Mouse (Mus musculus): ENCODE measurements around the gene Ccr7. TPM values are rescaled to one million over a fixed set of nuclear protein-coding genes. Genes with fewer than 3 reads are reported as not detected.
A peak's percentile ranks its signal among the peaks of the same experiment; 100 is the strongest.

Gene Ccr7
- total and polyA plus RNA-seq, 2 experiments from 2014 or later, result not detected

GRCm38 (mm10) chr11:99131463-99131840, 23.4 kb downstream of the Ccr7 start:
- no peak overlapping the region for H3K27ac ChIP-seq (ENCODE audit: low read depth, low read length)
- no peak for TF ChIP-seq CTCF (IDR thresholded peaks at IDR 0.05)
- WGBS, result 43% methylated on average over 12 of the region's 12 CpGs
- H3K4me3 ChIP-seq (ENCODE audit: low read depth, low read length), result no peak overlapping the region
- H3K4me1 ChIP-seq (ENCODE audit: insufficient read depth, low read length), result peaks cover 7% of the 10 kb centered on the region
- no peaks in the 10 kb centered on the region for H3K9me3 ChIP-seq (ENCODE audit: low read length)
- peak overlapping the region; percentile 37 for H3K4me2 ChIP-seq (ENCODE audit: low read depth, low read length, poor library complexity, severe bottlenecking)
- DNase-seq (ENCODE audit: low spot score) (no peak), ATAC-seq (ENCODE audit: low FRiP score) (no peak)
- no peak overlapping the region for H3K9ac ChIP-seq (replicated peaks; ENCODE audit: low read length, poor library complexity, severe bottlenecking)
- no peaks in the 10 kb centered on the region for H3K27me3 ChIP-seq (ENCODE audit: insufficient read depth, low read length)
- no peaks in the 10 kb centered on the region for H3K36me3 ChIP-seq (ENCODE audit: insufficient read depth, low read length)

- Histone ChIP-seq H3K4me3 (ENCODE audit: low read depth, low read length) (no peak overlapping the region), H3K4me1 (ENCODE audit: insufficient read depth, low read length) (peaks cover 7% of the 10 kb centered on the region), H3K4me2 (ENCODE audit: low read depth, low read length, poor library complexity, severe bottlenecking) (no peak overlapping the region), H3K36me3 (ENCODE audit: insufficient read depth, low read length) (no peaks in the 10 kb centered on the region), H3K9ac (replicated peaks; ENCODE audit: low read length, poor library complexity, severe bottlenecking) (no peak overlapping the region), H3K27ac (ENCODE audit: low read depth, low read length) (no peak overlapping the region), H3K27me3 (ENCODE audit: insufficient read depth, low read length) (no peaks in the 10 kb centered on the region), H3K9me3 (ENCODE audit: low read length) (no peaks in the 10 kb centered on the region)
- WGBS, result 66% methylated on average over 5 of the region's 5 CpGs
- DNase-seq (ENCODE audit: low spot score) (no peak), ATAC-seq (ENCODE audit: low FRiP score) (no peak)
- no peak for TF ChIP-seq CTCF (IDR thresholded peaks at IDR 0.05)
These were observed 24.0 kb downstream of the Ccr7 start for GRCm38 (mm10) chr11:99130736-99131462.

- Histone ChIP-seq H3K9me3 (ENCODE audit: low read length) (no peaks in the 10 kb centered on the region), H3K27ac (ENCODE audit: low read depth, low read length) (no peak overlapping the region), H3K4me3 (ENCODE audit: low read depth, low read length) (no peak overlapping the region), H3K9ac (replicated peaks; ENCODE audit: low read length, poor library complexity, severe bottlenecking) (no peak overlapping the region), H3K27me3 (ENCODE audit: insufficient read depth, low read length) (no peaks in the 10 kb centered on the region), H3K4me1 (ENCODE audit: insufficient read depth, low read length) (peaks cover 7% of the 10 kb centered on the region), H3K36me3 (ENCODE audit: insufficient read depth, low read length) (no peaks in the 10 kb centered on the region), H3K4me2 (ENCODE audit: low read depth, low read length, poor library complexity, severe bottlenecking) (no peak overlapping the region)
- peak; percentile 51 for DNase-seq (ENCODE audit: low spot score)
- no peak for TF ChIP-seq CTCF (IDR thresholded peaks at IDR 0.05)
- ATAC-seq (ENCODE audit: low FRiP score), result no peak
- 35% methylated on average over 2 of the region's 2 CpGs for WGBS
These were observed 25.6 kb downstream of the Ccr7 start for GRCm38 (mm10) chr11:99129287-99129686.

GRCm38 (mm10) chr11:99127785-99128682, 26.8 kb downstream of the Ccr7 start:
- H3K4me1 ChIP-seq (ENCODE audit: insufficient read depth, low read length), result peaks cover 7% of the 10 kb centered on the region
- no peak overlapping the region for H3K4me2 ChIP-seq (ENCODE audit: low read depth, low read length, poor library complexity, severe bottlenecking)

GRCm38 (mm10) chr11:99126482-99127253, 28.2 kb downstream of the Ccr7 start:
- no peak overlapping the region for H3K4me2 ChIP-seq (ENCODE audit: low read depth, low read length, poor library complexity, severe bottlenecking)
- no peak overlapping the region for H3K4me3 ChIP-seq (ENCODE audit: low read depth, low read length)
- H3K27ac ChIP-seq (ENCODE audit: low read depth, low read length), result no peak overlapping the region
- H3K27me3 ChIP-seq (ENCODE audit: insufficient read depth, low read length), result no peaks in the 10 kb centered on the region
- no peaks in the 10 kb centered on the region; the same call in 1 of the 2 replicates for H3K4me1 ChIP-seq (ENCODE audit: insufficient read depth, low read length)
- ATAC-seq (ENCODE audit: low FRiP score) (no peak), DNase-seq (ENCODE audit: low spot score) (no peak)
- TF ChIP-seq CTCF (IDR thresholded peaks at IDR 0.05), result no peak
- no peak overlapping the region for H3K9ac ChIP-seq (replicated peaks; ENCODE audit: low read length, poor library complexity, severe bottlenecking)
- no peaks in the 10 kb centered on the region for H3K36me3 ChIP-seq (ENCODE audit: insufficient read depth, low read length)
- 53% methylated on average over 5 of the region's 5 CpGs for WGBS
- H3K9me3 ChIP-seq (ENCODE audit: low read length), result no peaks in the 10 kb centered on the region

More at GRCm38 (mm10) chr11:99127785-99128682, 26.8 kb downstream of the Ccr7 start:
- Histone ChIP-seq H3K9ac (replicated peaks; ENCODE audit: low read length, poor library complexity, severe bottlenecking) (no peak overlapping the region), H3K4me3 (ENCODE audit: low read depth, low read length) (no peak overlapping the region), H3K27ac (ENCODE audit: low read depth, low read length) (no peak overlapping the region), H3K27me3 (ENCODE audit: insufficient read depth, low read length) (no peaks in the 10 kb centered on the region), H3K36me3 (ENCODE audit: insufficient read depth, low read length) (no peaks in the 10 kb centered on the region), H3K9me3 (ENCODE audit: low read length) (no peaks in the 10 kb centered on the region)
- ATAC-seq (ENCODE audit: low FRiP score), result no peak
- TF ChIP-seq CTCF (IDR thresholded peaks at IDR 0.05), result no peak
- DNase-seq (ENCODE audit: low spot score), result no peak
- WGBS, result 86% methylated on average over 18 of the region's 18 CpGs
